Mouse (Mus musculus): ENCODE data around the gene Ulk4.
A peak's percentile ranks its signal among the peaks of the same experiment; 100 is the strongest.
"Not testable (repeated sequence)": the region's sequence is repeated elsewhere in the genome, so short reads cannot be mapped to it uniquely, and the experiment has no call there.

Gene Ulk4

DNA sequence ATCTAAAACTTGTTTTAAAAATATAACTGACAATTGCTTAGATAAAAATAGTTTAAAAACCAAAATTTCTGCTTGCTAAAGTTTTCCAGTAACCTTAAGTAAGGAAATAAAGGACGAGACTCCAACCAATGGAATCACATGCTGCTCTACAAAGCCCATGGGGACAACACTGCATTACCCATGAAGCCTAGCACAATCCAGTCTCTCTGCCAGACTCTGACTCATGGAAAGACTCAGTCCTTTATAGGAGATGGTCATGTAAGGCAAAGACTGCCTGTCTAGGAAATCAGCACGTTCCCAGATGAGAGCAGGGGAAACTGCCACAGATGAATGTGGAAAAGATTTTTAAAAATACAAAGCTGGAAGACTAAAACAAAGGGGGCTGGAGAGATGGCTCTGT, 23.0 kb downstream of the Ulk4 start:
- DNase-seq (ENCODE audit: low spot score in 2 of 2): no peak

DNA sequence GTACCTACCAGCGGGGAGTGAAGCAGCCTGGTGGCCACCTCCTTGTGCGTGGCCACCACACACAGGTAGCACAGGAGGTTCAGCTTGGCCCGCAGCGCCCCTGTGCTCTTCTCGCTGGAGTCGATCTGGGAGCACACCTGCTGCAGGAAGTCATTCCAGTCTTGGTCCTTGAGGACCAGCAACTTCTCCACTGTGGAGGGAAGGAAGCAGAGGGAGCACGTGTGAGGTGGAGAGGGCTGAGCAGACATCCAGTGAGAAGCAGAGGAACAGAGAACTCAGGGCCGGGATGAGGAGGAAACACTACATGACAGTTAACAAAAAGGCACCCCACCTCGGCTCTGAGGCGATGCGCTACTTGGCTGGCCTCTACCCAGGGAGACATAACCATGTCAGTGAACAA, 26.1 kb downstream of the Ulk4 start:
- no peak for DNase-seq (ENCODE audit: low spot score in 2 of 2)

DNA sequence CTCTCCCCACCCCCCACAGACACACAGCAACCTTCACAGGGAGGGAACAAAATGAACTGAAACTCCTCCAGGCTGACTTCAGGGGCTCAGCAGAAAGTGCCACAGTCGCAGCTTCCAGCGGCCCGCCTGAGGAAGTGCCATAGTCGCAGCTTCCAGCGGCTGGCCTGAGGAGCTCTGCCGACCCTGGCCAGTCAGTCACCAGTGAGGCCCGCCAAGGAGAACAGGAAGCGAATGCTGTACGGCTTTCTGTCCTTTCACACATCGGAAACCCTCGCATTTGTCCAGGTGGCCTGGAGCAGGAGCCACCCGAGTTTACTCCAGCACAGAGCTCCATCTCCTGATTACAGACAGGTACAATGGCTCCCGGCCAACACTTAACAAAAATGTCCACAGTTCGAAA, 27.2 kb downstream of the Ulk4 start:
- DNase-seq (ENCODE audit: low spot score in 2 of 2): no peak

DNA sequence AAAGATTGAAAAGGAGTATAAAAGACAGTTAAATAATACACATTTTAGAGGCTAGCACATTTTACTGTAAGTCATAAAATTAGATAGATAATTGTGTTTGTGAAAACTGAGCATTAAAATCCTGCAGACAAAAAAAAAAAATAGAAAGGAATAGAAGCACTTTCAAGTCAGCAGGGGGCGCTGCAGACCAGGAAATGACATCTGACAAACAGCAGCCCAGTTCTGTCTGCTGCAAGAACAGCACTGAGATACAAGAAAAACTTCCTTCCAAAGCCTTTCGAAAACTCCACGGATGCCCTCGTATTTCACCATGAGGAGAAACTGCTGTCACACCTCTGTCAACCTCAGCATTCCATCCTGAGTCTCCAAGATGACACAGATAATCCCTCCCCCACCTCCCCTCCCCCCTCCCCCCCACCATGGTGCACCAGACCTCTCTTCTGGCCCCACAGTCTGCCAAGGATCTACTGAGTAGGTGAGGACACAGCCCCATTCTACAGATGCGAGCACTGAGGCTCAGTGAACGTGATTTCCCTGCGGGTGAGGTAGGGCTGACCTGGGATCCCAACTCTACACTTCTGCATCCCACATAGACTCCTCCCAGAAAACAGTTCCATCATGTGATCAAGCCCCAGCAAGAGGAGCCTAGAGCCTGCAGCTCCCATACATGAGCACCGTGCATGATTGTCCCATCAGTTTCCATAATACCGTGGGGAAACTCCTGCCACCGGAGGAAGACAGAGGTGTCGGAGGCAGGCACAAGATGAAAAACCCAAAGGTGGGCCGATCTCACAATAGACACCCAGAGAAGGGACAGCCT, 28.8 kb downstream of the Ulk4 start:
- peak; percentile 65 to 83 for DNase-seq (ENCODE audit: low spot score in 2 of 2)

DNA sequence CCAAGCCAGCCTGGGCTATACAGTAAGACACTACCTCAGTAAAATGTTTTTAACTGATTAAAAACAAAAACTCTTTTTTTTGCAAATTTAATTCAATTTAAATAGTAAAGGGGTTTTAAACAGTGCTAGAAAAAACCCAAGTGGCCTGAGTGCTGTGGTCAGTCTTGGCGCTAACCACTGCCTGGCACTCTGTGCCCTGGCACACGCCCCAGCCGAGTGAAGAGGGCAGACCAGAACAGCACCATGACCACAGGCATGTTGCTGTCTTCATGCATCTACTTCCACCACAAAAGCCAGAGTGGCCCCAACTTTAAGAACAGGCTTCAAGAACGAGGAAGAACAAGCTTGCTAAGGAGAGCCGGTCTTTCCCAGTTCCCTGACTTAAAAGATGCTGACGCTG, 29.9 kb downstream of the Ulk4 start:
- no peak for DNase-seq (ENCODE audit: low spot score in 2 of 2)

DNA sequence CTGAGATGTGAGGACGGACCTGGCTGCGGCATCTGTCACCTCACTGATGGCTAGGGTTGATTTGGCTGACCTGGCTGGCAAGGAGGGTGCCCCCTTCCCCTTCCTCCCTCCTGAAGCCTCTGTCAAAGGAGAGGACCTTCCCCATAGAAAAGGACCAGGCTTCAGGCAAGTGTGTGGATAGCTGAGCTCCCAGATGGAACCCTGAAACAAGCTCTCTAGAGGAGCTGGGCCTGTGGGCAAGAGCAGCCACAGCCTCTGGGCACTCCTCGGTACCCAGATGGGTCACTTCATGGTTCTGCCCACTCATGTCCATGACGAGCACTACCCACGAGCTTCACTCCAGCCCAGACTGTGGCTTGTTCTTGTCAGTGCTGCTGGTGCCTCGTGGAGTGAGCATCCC, 34.7 kb downstream of the Ulk4 start:
- DNase-seq (ENCODE audit: low spot score in 2 of 2): no peak

DNA sequence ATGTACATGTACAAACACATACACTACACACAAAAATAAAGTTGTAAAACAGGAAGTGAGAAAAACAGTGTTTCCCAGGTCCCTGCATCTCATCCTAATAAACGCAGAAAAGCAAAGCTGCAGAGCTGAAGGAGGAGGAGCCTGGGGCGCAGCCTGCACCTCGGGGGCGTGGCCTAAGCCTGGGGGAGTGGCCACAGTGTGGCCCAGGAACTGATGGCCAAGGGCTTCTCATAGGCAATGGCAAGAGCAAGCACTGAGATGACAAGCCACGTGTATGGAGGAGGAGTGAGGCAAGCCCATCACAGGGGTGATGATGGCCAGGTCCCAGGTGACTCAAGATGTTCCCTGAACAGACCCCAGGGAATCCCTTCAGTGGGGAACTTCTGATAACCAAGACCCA, 35.2 kb downstream of the Ulk4 start:
- DNase-seq (ENCODE audit: low spot score in 2 of 2): peak in 1 of 2 experiments; percentile 33

DNA sequence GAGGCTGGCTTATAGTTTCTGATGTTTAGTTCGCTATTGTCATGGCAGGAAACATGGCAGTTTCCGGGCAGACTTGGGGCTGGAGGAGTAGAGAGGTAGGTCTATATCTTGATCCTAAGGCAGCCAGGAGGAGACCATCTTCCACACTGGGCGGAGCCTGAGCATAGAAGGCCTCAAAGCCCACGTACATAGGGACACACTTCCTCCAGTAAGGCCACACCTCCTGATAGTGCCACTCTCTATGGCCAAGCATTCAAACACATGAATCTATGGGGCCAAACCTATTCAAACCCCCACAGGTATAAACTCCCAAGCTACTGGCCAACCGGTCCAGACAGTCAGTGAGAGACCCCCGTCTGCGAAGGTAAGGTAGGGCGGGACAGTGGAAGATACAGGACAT, 35.6 kb downstream of the Ulk4 start:
- no peak for DNase-seq (ENCODE audit: low spot score in 2 of 2)

DNA sequence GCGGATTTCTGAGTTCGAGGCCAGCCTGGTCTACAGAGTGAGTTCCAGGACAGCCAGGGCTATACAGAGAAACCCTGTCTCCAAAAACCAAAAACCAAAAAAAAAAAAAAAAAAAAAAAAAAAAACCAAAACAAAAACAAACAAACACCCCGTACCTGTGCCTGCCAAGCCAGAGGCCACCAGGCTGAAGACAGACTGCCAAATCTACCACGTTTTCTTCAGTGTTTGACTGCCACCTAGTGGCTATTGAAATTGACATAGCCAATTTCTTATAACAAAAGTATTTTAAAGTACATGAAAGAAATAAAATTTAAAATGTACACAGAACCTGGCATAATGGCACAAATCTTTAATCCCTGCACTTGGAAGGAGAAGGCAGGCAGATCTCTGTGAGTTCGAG, 36.8 kb downstream of the Ulk4 start:
- peak in 1 of 2 experiments; percentile 35 for DNase-seq (ENCODE audit: low spot score in 2 of 2)

DNA sequence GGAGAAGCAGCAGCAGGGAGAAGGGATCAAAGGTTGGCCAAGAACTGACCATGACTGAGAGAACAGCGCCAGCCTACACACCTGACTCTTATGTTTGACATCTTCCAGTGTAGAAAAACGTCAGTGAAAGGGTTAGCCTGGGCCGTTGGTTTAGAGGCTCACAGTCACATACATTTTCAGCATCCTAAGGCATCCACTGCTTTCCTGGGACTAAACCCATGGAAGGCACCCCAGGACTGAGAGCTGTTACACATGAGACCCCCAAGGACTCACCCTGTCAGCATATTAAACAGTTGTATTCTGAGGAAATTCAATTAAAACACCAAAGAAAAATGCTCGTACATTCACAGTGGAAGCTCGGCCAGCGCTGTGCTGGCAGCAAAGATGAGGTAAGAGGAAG, 37.4 kb downstream of the Ulk4 start:
- no peak for DNase-seq (ENCODE audit: low spot score in 2 of 2)

DNA sequence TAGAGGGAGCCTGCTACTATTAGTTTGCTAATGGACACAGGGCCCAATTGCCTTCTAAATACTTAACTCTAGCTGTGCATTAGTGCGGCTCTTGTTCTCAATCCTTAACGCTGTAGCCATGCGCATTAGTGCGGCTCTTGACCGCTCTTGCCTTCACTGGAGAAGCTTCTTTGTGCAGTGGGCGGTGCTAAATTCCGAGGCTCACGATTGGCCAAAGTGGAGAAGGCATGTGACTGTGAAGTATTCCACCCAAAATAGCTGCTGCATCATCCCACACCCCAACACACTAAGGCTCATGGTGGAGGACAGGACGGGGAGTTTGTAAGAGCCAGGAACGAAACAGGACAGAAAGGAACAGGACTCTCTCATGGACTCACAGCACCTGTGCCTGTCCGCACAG, 58.4 kb downstream of the Ulk4 start:
- no peak for DNase-seq (ENCODE audit: low spot score in 2 of 2)

DNA sequence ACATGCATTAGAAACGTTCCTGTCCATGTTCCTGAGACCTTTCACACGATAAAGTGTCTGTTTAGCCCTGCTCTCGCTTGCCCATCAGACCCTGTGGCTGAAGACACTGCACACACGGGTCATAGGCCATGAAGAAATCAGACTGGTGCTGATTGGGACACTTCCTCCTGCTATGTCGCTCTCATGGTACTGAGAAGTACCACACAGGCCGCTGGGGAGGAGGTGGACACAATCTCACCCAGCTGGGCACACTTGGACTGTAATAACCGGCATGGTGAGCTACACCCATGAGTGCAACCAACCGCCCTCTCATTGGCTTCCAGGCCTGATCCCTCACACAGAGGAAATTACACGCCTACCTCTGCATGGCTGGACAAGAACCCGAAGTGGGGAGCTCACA, 58.8 kb downstream of the Ulk4 start:
- DNase-seq (ENCODE audit: low spot score in 2 of 2): no peak

DNA sequence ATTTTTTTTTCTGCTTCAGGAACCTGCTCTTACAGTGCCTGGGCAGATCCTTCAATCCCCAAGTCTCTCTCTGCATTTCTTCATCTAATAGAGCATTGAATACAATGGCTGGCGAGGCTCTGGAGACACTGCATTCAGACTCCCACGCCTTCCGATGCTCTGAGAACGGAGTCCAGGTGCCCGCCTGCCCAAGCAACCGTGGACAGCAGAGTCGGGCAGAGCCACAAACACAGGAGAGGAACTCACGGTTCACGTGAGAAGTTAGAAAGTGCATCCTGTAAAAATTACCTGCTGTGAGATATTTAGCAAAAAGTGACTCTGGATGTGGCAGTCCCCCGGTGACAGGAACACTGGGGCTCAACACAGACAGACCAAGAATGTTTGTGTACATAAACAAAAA, 59.3 kb downstream of the Ulk4 start:
- no peak for DNase-seq (ENCODE audit: low spot score in 2 of 2)

DNA sequence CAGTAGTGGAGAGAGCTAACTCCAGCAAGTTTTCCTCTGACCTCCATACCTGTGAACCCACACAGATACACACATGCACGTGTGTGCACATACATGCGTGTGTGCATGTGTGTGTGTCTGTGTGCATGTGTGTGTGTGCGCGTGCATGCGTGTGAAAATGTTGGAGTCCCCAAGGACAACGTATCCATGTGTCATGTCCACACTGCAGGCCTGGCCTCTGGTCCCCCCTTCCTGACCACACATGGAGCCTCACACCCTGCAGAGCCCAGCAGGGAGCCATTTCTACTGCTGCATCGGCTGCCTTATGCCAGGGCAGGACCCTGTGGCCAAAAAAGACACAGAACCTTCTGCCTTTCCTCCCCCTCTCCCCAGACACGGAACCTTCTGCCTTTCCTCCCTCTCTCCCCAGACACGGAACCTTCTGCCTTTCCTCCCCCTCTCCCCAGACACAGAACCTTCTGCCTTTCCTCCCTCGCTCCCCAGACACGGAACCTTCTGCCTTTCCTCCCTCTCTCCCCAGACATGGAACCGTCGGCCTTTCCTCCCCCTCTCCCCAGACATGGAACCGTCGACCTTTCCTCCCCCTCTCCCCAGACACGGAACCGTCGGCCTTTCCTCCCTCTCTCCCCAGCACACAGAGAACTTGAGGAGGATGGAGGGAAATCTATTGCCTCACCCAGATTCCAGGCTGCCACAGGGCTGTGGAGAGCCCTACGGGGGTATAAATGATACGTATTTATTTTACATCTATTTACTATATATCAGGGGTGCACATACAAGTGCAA, 60.3 kb downstream of the Ulk4 start:
- no peak for DNase-seq (ENCODE audit: low spot score in 2 of 2)

DNA sequence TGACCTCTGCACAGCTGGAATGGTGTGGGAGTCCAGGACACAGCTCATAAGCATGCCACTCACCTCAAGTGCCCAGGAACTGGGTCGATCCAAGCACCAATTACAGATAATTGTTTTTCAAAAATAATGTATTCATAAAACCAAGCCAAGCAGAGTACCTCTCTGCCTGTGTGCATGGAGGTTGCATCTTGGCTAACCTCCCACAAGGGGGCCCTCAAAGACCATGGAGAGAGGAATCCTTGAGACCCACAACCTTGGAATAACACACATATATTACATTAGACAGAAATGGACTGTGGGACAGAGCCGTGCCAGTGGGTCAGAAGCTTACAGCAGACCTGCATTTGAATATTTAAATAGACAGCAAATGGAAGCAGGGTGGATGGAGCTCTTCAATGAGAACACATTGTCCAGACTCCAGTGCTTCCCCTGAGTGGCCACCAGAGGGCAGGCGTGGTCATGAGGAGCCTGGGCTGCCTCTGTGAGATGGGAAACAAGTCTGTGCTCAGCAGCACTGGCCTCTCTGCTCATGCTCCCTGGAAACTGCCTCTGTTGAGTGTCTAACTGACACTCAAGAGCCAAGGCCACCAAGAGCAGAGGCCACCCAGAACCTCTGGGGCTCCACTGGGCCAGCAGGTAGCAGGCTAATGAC, 61.5 kb downstream of the Ulk4 start:
- peak in 1 of 2 experiments; percentile 39 for DNase-seq (ENCODE audit: low spot score in 2 of 2)

DNA sequence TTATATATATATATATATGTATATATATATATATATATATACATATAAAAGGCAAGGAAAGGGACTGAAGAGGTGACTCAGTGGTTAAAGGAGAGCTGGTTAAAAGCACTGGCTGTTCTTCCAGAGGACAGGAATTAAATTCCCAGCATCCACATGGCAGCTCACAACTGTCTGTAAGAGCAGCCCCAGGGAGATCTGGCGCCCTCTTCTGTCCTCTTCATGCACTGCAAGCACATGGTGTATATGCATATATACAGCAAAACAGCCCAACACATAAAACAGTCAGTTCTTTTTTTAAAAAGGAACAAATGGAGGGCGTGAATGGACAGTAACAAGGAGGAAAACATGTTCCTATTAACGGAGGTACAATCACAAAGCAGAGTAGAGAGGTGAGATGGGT, 64.7 kb downstream of the Ulk4 start:
- no peak for DNase-seq (ENCODE audit: low spot score in 2 of 2)

DNA sequence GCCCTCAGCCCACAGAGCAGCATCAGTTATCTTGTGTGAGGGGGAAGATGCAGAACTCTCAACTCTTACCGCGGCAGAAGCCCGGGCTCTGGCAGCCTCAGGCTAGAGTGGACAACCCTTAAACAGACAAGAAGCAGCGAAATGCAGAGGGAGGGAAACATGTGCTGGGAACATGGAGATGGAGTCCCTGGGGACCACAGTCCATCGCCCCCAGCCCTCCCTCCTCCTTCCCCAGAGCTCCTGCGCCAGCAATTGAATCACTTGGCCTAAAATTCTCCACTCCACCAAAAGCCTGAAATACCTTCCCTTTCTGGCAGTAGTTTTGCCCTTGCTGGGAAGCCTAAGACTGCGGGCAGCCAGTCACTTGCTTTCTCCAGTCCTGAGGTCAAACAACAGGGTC, 72.0 kb downstream of the Ulk4 start:
- no peak for DNase-seq (ENCODE audit: low spot score in 2 of 2)

DNA sequence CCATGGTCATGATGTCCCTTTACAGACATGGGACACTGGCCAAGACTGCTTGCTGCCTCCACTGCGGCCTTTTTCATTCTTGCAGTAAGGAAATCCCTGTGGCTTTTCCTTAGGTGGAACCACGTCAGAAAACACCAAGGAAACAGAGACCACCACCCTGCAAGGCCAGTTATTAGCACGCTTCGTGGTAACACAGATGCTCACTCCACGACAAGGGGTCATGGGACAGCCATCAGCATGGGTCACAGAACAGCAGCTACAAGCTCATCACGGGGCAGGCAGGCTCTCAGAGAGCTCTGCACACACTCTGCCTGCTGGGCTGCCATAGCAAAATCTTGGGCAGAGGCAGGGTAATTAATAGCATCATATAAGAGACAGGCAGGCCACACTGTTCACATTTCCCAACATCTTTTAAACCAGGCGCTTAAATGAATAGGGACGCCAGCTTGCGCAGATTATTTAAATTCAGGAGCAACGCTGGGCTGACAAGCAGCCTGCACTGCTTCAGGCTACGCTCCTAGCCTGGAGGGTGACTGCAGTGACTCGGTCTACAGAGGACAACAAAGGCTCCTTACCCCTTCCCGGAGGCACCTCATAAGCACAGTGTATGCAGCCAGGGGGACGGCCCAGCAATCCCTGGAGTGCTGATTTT, 72.7 kb downstream of the Ulk4 start:
- DNase-seq (ENCODE audit: low spot score in 2 of 2): no peak

DNA sequence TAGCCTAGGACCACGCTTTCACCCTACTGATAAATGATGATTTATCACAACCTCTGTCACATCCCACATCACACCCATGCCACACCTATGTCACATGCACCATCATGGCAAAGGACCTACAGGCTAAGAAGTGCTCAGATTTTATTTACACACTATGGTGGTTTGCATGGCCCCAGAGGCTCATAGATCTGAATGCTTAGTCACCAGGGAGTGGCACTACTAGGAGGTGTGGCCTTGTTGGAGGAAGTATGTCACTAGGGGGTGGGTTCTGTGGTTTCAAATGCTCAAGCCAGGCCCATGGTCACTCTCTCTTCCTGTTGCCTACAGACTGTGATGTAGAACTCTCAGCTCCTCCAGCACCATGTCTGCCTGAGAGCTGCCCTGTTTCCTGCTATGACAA, 73.3 kb downstream of the Ulk4 start:
- no peak for DNase-seq (ENCODE audit: low spot score in 2 of 2)

DNA sequence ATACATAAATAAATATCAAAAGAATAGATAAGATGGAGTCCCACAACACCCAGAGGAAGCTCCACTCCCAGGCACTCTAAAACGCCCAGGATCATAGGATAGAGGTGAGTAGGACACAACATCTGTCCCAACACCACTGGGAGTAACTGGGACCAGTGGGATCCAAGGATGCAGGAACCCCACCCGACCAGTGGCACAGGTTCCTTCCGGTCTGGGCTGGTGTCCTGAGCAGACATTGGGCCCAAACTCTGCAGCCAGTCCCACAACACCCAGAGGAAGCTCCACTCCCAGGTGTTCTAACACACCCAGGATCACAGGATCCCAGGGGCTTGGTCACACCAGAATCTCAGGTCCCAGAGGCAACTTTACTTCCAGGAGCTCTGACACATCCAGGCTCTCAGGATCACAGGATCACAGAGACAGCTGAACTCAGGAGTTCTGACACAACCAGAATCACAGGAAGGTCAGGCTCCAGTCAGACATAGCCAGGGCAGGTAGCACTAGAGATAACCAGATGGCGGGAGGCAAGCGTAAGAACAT, 77.8 kb downstream of the Ulk4 start:
- not testable (repeated sequence) for DNase-seq (ENCODE audit: low spot score in 2 of 2)

DNA sequence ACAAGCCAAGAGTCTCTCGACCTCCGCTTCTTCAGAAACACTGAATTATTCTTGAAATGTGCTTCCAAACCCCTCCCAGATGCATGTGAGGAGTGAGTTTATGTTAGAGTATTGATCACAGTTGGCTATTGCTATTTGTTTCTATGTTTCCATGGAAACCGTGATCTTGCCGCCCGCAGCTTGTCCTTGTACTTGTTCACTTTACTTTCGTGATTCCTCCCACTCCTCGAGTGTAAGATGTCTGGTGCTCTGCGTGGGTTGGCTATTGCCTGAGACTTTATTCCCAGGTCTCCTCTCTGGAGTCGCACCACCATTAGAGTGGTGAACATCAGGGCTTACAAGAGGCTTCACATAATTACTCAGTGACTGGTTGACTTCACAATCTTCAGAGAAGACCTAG, 80.5 kb downstream of the Ulk4 start:
- DNase-seq (ENCODE audit: low spot score in 2 of 2): no peak

DNA sequence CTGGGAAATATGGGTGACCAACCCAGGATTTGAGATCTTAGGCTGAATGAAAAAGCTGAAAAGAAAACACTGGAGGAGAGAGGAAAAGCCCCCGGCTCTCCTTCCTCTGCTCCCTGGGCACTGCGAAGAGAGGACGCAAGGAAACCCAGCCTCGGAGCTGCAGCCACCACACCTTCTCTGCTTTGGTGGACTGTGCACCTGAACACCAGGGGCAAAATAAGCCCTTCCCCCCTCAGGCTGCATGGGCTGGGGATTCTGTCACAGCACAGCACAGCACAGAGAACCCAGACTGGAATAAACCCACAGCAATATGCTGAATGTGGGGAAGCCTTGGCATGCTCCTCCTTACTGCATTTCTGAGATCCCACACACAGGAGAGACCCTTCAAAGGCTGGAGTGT, 81.9 kb downstream of the Ulk4 start:
- no peak for DNase-seq (ENCODE audit: low spot score in 2 of 2)

Data from natural killer cell, adult 2 months (primary cell).